Mouse (Mus musculus) neural tube, embryonic 14.5 days (tissue): Measurements from ENCODE around the gene Rtf1. TPM values are rescaled to one million over a fixed set of nuclear protein-coding genes. Genes with fewer than 3 reads are reported as not detected.
"Not testable (repeated sequence)": the region's sequence is repeated elsewhere in the genome, so short reads cannot be mapped to it uniquely, and the experiment has no call there.

Experiments used
- ATAC-seq: fragments of 200-750 bp; cut with Nextera tagmentation; 2 replicates; pipeline ENCODE4 v1.8.0; 2017; ENCODE audit warnings: low read depth, mild to moderate bottlenecking, moderate TSS enrichment, moderate library complexity
- H3K27ac ChIP-seq: fragments of 300-500 bp; sonication (generic); 2 replicates; pipeline ENCODE4 v1.5.1; 2014; ENCODE audit warnings: low read depth, mild to moderate bottlenecking, control low read depth, low read length, moderate library complexity, mixed read lengths
- H3K27me3 ChIP-seq: fragments of 300-500 bp; sonication (generic); 2 replicates; pipeline ENCODE4 v1.6.1; 2014; ENCODE audit warnings: low read length; ENCODE audit not compliant: control insufficient read depth, insufficient read depth
- H3K36me3 ChIP-seq: fragments of 300-500 bp; sonication (generic); 2 replicates; pipeline ENCODE4 v1.6.1; 2014; ENCODE audit warnings: low read length, mixed read lengths; ENCODE audit not compliant: control insufficient read depth, insufficient read depth
- H3K4me1 ChIP-seq: fragments of 300-500 bp; sonication (generic); 2 replicates; pipeline ENCODE4 v1.6.1; 2014; ENCODE audit warnings: low read length; ENCODE audit not compliant: control insufficient read depth, insufficient read depth
- H3K4me2 ChIP-seq: fragments of 300-500 bp; sonication (generic); 2 replicates; pipeline ENCODE4 v1.6.1; 2014; ENCODE audit warnings: mild to moderate bottlenecking, low read depth, low read length, control low read depth
- H3K4me3 ChIP-seq: fragments of 300-500 bp; sonication (generic); 2 replicates; pipeline ENCODE4 v1.5.1; 2014; ENCODE audit warnings: low read depth, low read length, control low read depth, mixed read lengths
- H3K9ac ChIP-seq: fragments of 300-500 bp; sonication (generic); replicated peaks from 2 replicates; pipeline ENCODE4 v1.6.1; 2014; ENCODE audit warnings: low read depth, mild to moderate bottlenecking, control low read depth, low read length, mixed read lengths
- H3K9me3 ChIP-seq: fragments of 300-500 bp; sonication (generic); 2 replicates; pipeline ENCODE4 v1.6.1; 2016; ENCODE audit warnings: low read length; ENCODE audit not compliant: control insufficient read depth
- WGBS: fragments of 180-500 bp; shearing (Covaris S2); extraction: QIAGEN DNeasy Blood & Tissue Kit; methylation state at CpG from one replicate; pipeline ENCODE4 v1.1.7; 2014; 5-methylcytosine and 5-hydroxymethylcytosine counted together
- polyA plus RNA-seq: library from polyadenylated mRNA; unstranded; fragments of >200 nt; fragmentation: Nextera tagmentation; extraction: Ambion mirVana; gene quantifications from 2 replicates; pipeline ENCODE4 v1.2.1, GENCODE M21; 2014

Rtf1 gene
- polyA plus RNA-seq, 1 experiment from 2014 or later: 48.9 TPM

- 0 out of 2 replicates have a peak, but pooled peaks cover 10% of the 10 kb centered on the region for H3K36me3 ChIP-seq
- no peak overlapping the region for H3K4me3 ChIP-seq
- no peak overlapping the region for H3K9ac ChIP-seq
- no peaks in the 10 kb centered on the region for H3K4me1 ChIP-seq
- H3K4me2 ChIP-seq: no peak overlapping the region
- no peak overlapping the region for H3K27ac ChIP-seq
- H3K27me3 ChIP-seq: no peaks in the 10 kb centered on the region
- no peaks in the 10 kb centered on the region for H3K9me3 ChIP-seq
- ATAC-seq: no peak
- WGBS: 94% methylated on average over 3 of the region's 3 CpGs
Observed at GRCm38 (mm10) chr2:119710011-119710410, 35.1 kb downstream of the Rtf1 start.

- not testable (repeated sequence) for H3K27ac ChIP-seq, H3K9me3 ChIP-seq, H3K4me2 ChIP-seq, H3K4me1 ChIP-seq, ATAC-seq, H3K9ac ChIP-seq, H3K4me3 ChIP-seq, H3K27me3 ChIP-seq
- H3K36me3 ChIP-seq: peaks cover 16% of the 10 kb centered on the region; the same call in 1 of the 2 replicates
- WGBS: 90% methylated on average over 2 of the region's 2 CpGs
Observed at GRCm38 (mm10) chr2:119715868-119716267, 41.0 kb downstream of the Rtf1 start.

GRCm38 (mm10) chr2:119721070-119721469 is 46.2 kb downstream of the Rtf1 start:
- Histone ChIP-seq H3K9me3 (no peaks in the 10 kb centered on the region), H3K36me3 (peaks cover 54% of the 10 kb centered on the region), H3K4me1 (no peaks in the 10 kb centered on the region), H3K4me3 (no peak overlapping the region), H3K27ac (no peak overlapping the region), H3K9ac (no peak overlapping the region), H3K27me3 (no peaks in the 10 kb centered on the region), H3K4me2 (no peak overlapping the region)
- ATAC-seq: no peak
- 98% methylated on average over 8 of the region's 8 CpGs for WGBS

- H3K27ac ChIP-seq: no peak overlapping the region
- H3K36me3 ChIP-seq: peaks cover 69% of the 10 kb centered on the region
- H3K9ac ChIP-seq: no peak overlapping the region
- no peaks in the 10 kb centered on the region for H3K27me3 ChIP-seq
- no peak overlapping the region for H3K4me3 ChIP-seq
- WGBS: 92% methylated on average over 3 of the region's 3 CpGs
- ATAC-seq: no peak
- H3K9me3 ChIP-seq: no peaks in the 10 kb centered on the region
- H3K4me1 ChIP-seq: no peaks in the 10 kb centered on the region
- H3K4me2 ChIP-seq: no peak overlapping the region
Observed at GRCm38 (mm10) chr2:119727762-119728416, 53.0 kb downstream of the Rtf1 start.

- Histone ChIP-seq H3K4me2 (no peak overlapping the region), H3K9ac (no peak overlapping the region), H3K27ac (no peak overlapping the region), H3K36me3 (peaks cover 71% of the 10 kb centered on the region), H3K27me3 (no peaks in the 10 kb centered on the region), H3K4me1 (no peaks in the 10 kb centered on the region), H3K4me3 (no peak overlapping the region), H3K9me3 (no peaks in the 10 kb centered on the region)
- ATAC-seq: no peak
- WGBS: 92% methylated on average over 4 of the region's 4 CpGs
Observed at GRCm38 (mm10) chr2:119730735-119731134, 55.9 kb downstream of the Rtf1 start.

GRCm38 (mm10) chr2:119737124-119737523 is 62.3 kb downstream of the Rtf1 start:
- no peak overlapping the region for H3K9ac ChIP-seq
- no peaks in the 10 kb centered on the region for H3K9me3 ChIP-seq
- H3K4me3 ChIP-seq: no peak overlapping the region
- peaks cover 29% of the 10 kb centered on the region for H3K36me3 ChIP-seq
- no peak for ATAC-seq
- 18% methylated on average over 12 of the region's 12 CpGs for WGBS
- no peak overlapping the region for H3K4me2 ChIP-seq
- no peak overlapping the region for H3K27ac ChIP-seq
- 0 out of 2 replicates have a peak, but pooled peaks cover 3% of the 10 kb centered on the region for H3K4me1 ChIP-seq
- 0 out of 2 replicates have a peak, but pooled peaks cover 7% of the 10 kb centered on the region for H3K27me3 ChIP-seq

- H3K27me3 ChIP-seq: peaks cover 34% of the 10 kb centered on the region
- ATAC-seq: no peak
- no peak overlapping the region for H3K27ac ChIP-seq
- WGBS: 22% methylated on average over 2 of the region's 2 CpGs
- H3K9ac ChIP-seq: no peak overlapping the region
- H3K9me3 ChIP-seq: no peaks in the 10 kb centered on the region
- peaks cover 21% of the 10 kb centered on the region for H3K4me1 ChIP-seq
- H3K36me3 ChIP-seq: no peaks in the 10 kb centered on the region
- H3K4me2 ChIP-seq: no peak overlapping the region
- no peak overlapping the region for H3K4me3 ChIP-seq
Observed at GRCm38 (mm10) chr2:119740567-119740966, 65.7 kb downstream of the Rtf1 start.

GRCm38 (mm10) chr2:119741581-119742411 is 66.9 kb downstream of the Rtf1 start, which contains the start of gene Itpka:
Gene Itpka (plus strand): TSS chr2:119742337.
- Histone ChIP-seq H3K4me1 (peaks cover 21% of the 10 kb centered on the region), H3K27me3 (peaks cover 36% of the 10 kb centered on the region), H3K36me3 (no peaks in the 10 kb centered on the region), H3K4me2 (peak within 1 kb of the TSS; percentile 95), H3K9me3 (no peaks in the 10 kb centered on the region), H3K27ac (no peak within 1 kb of the TSS), H3K4me3 (peak within 1 kb of the TSS; percentile 48), H3K9ac (peak within 1 kb of the TSS; percentile 46)
- peak; percentile 72 for ATAC-seq
- under 1% methylated on average over 41 of the region's 53 CpGs for WGBS
